Mouse (Mus musculus): ENCODE measurements around the gene Lbhd2. TPM values are rescaled to one million over a fixed set of nuclear protein-coding genes. Genes with fewer than 3 reads are reported as not detected.
A peak's percentile ranks its signal among the peaks of the same experiment; 100 is the strongest.

The Lbhd2 gene
- total RNA-seq, 2 experiments from 2014 or later: not detected

GRCm38 (mm10) chr12:111409583-111409982, 3.0 kb downstream of the Lbhd2 start:
- no peak for DNase-seq

- DNase-seq: peak; percentile 47
These were observed 5.2 kb downstream of the Lbhd2 start for GRCm38 (mm10) chr12:111411631-111412355.

- peak; percentile 51 to 60 for DNase-seq
These were observed 6.1 kb downstream of the Lbhd2 start for GRCm38 (mm10) chr12:111412581-111413284.

- DNase-seq: peak; percentile 93 to 95
These were observed 6.7 kb downstream of the Lbhd2 start for GRCm38 (mm10) chr12:111413300-111413699.

- peak; percentile 38 to 53 for DNase-seq
These were observed 10.5 kb downstream of the Lbhd2 start, which contains the start of gene Exoc3l4 for GRCm38 (mm10) chr12:111416921-111417779. TSS of gene Exoc3l4 (plus strand) at chr12:111417017.

- no peak for DNase-seq
These were observed 13.3 kb downstream of the Lbhd2 start for GRCm38 (mm10) chr12:111419918-111420317.

- no peak for DNase-seq
These were observed 14.5 kb downstream of the Lbhd2 start for GRCm38 (mm10) chr12:111420946-111421709.

- no peak for DNase-seq
These were observed 16.2 kb downstream of the Lbhd2 start for GRCm38 (mm10) chr12:111422852-111423251.

- DNase-seq: no peak
These were observed 17.0 kb downstream of the Lbhd2 start for GRCm38 (mm10) chr12:111423570-111424129.

GRCm38 (mm10) chr12:111424547-111424946, 17.9 kb downstream of the Lbhd2 start:
- DNase-seq: no peak

- DNase-seq: peak; percentile 86 to 96
These were observed 18.6 kb downstream of the Lbhd2 start for GRCm38 (mm10) chr12:111425258-111425657.

- peak; percentile 91 to 99 for DNase-seq
These were observed 19.3 kb downstream of the Lbhd2 start for GRCm38 (mm10) chr12:111425789-111426460.

GRCm38 (mm10) chr12:111427438-111428113, 21.0 kb downstream of the Lbhd2 start:
- DNase-seq: no peak

GRCm38 (mm10) chr12:111428364-111428763, 21.8 kb downstream of the Lbhd2 start:
- DNase-seq: no peak

GRCm38 (mm10) chr12:111428961-111429911, 22.6 kb downstream of the Lbhd2 start:
- peak; percentile 69 to 73 for DNase-seq

- DNase-seq: peak; percentile 50 to 67
These were observed 23.6 kb downstream of the Lbhd2 start for GRCm38 (mm10) chr12:111430049-111430867.

GRCm38 (mm10) chr12:111430868-111431817, 24.5 kb downstream of the Lbhd2 start:
- DNase-seq: peak in 1 of 2 experiments; percentile 52

Data from heart, adult 18-20 months (tissue).